Mouse (Mus musculus) cerebellum, postnatal 14 days (tissue): Measurements from ENCODE around the gene Cyp2c23.

Experiments
- DNase-seq, 2 experiments: peaks; one replicate each; pipeline ENCODE4 v3.0.0; 2021; ENCODE audit warnings: mixed read lengths in 2 of 2

Gene Cyp2c23

DNA sequence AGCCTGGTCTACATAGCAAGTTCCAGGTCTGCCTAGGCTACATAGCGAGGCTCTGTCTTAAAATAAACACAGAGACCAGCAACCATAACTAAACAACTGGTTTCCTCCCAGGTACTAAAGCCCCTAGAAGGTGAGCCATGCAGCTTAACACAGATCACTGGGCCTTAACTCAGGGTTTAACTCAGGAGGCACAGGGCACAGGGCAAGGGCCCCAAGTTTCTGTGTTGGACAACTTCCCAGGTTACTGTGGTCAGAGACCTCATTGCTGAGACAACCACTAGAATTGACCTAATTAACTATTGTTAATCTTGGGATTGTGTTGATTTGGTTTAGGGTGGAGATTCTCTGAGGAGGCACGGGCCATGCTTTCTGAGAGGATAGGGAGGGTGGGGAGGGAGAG is 62.5 kb downstream of the Cyp2c23 start:
- no peak for DNase-seq

DNA sequence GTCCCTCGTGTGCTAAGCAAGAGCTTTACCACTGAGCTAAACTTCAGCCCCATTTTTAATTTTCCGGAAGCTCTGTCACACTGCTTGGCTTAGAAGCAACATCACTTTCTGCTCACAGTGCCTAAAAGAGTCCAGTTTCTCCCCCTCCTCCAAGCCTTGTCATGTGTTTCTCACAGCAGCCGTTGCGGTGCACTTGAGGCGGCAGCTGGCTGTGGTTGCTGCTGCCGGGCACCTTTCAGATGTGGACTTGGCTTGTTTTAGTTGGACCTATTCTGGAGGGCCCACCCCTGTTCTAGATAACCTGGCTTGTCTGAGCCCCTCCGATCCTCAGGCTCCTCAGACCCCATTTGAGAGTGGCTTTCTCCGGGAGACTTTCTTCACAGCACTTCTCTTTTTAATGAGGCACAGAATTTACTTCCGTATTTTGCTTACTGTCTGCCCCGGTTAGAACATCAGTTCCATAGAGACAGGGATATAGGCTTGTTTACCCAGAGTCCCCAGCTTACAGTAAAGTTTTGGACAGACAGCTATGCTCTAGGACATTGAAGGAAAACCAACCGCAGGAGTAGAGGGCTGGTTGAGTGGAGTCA is 63.4 kb downstream of the Cyp2c23 start:
- DNase-seq, result no peak

DNA sequence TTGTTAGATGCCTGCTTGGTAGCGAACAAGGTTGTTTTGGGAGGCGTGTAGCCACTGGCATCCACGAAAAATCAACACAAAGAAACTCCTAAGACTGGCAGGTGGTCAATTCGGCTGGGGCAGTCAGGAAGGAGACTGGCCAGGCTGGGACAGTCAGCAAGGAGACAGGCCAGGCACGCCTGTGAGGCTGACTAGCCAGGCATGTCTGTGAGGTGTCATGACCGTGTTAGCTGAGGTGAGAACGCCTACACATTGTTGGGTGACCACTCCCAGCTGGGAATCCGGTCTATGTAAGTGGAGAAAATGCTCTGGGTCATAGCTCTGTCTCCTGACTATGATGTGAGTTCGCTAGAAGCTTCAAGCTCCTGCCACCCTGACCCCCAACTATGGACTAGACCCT is 66.2 kb downstream of the Cyp2c23 start:
- no peak for DNase-seq

DNA sequence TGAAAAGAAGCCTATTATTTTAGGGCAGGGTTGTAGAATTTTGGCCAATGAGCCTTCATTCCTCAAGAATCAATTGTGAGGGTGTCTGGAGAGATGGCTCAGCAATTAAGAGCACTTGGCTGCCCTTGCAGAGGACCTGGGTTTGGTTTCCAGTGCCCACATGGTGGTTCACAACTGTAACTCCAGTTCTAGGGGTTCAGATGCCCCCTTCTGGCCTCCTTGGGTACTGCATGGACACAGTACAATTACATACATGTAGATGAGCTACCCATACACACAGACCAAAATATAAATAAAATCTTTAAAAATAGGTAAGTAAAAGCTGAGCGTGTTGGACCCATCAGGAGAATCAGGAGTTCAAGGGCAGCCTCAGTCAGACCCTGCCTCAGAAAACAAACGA is 67.8 kb downstream of the Cyp2c23 start:
- peak in 1 of 2 experiments; percentile 39 for DNase-seq

DNA sequence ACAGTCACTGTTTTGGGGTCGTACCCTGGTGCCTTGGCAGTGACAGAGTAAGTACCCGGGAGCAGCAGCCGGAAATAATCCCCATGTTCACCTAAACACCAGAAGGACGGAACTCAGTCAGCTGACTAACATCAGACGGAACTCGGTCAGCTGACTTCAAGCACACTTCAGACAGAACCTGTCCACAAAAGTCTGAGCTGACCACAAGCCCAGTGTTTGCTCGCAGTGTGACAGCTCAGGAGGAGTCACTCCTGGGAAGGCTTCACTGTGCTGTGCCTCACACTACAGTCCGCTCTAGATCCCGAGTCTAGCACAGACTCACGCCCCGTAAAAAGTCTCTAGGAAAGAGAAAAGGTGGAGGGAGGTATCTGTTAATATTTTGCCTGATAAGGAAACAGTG is 69.0 kb downstream of the Cyp2c23 start:
- DNase-seq, result no peak

DNA sequence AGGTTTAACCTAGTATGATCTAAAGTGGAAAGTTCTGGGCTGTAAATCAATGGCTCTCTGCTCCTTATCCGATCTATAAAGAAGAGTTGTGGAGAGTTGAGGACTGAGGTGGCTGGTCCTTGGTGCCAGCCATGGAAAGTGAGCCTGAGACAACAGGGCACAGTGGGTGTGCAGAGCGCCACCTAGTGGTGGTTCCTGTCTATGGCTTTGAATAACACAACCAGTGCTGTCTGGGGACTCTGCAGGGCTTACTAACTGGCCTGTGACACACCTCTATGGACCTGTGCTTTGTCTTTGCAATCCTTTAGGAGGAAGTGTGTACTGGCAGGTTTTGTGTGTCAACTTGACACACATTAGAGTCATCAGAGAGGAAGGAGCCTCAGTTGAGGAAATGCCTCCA is 69.8 kb downstream of the Cyp2c23 start:
- DNase-seq, result peak; percentile 73 to 77

DNA sequence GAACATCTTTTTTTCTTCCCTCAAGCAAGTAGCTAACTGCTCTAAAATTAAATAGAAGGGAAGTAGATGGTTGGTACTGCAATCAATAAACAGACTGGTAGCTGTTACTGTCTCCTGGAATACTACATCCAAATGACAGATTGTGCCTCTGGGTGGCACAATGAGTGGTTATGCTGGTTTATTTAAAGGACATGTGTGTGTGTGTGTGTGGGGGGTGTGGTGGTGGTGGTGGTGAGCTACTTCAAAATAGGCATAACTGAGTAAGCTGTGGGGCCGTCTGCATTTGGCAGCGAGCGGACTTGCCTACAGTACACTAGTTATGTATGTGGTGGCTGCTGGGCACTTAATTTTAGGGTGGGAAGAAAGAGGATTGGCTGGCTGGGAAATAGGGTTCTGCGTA is 71.1 kb downstream of the Cyp2c23 start:
- DNase-seq, result no peak

DNA sequence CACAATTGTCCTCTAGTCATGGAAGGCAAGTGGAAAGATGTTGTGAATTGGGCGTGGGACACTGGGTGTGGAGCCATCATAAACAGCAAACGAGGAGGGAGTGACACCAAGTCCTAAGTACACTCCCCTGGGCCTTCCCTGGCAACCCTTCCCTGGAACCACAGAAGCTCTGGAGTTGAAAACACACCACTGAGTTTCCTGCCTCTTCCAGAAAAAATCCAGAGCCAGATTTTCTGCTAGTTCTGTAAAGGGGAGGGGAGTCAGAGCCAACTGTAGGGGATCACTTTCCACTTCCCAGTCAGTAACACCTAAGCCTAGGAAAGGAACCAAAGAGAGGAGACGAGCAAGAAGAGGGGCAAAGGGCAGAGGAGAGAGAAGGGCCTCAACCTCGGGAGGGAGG is 71.6 kb downstream of the Cyp2c23 start:
- no peak for DNase-seq

DNA sequence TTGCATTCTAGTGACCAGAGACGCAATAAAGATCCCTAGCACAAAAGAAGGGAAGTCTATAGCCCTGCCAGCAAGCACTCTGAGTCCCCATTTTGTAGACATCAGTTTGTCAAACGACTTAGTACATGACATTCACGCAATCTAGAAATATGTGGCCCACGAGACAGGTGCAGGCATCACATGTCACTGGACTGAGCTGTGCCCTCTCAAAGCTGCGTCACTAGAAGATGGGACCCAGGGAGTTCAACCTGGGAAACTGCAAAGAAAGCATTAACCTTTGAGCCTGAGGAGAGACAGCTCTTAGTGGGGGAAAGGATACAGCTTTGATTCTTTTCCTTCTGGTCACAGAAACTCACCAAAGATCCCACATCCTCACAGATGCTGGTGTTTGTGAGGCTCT is 73.7 kb downstream of the Cyp2c23 start:
- DNase-seq, result no peak
